Mouse (Mus musculus) CD4-positive, CD25-positive, alpha-beta regulatory T cell, adult 2 months (primary cell): ENCODE measurements around the gene Grid1.

Experiments
- DNase-seq: peaks from one replicate; pipeline ENCODE4 v3.0.0-alpha.2; 2012; ENCODE audit warnings: low read depth, low spot score

The Grid1 gene

GRCm38 (mm10) chr14:34908804-34909203 lies 88.9 kb downstream of the Grid1 start:
- no peak for DNase-seq

- DNase-seq, result no peak
These were observed 96.4 kb downstream of the Grid1 start for GRCm38 (mm10) chr14:34916315-34916714.

- no peak for DNase-seq
These were observed 97.2 kb downstream of the Grid1 start for GRCm38 (mm10) chr14:34917111-34917510.

DNA sequence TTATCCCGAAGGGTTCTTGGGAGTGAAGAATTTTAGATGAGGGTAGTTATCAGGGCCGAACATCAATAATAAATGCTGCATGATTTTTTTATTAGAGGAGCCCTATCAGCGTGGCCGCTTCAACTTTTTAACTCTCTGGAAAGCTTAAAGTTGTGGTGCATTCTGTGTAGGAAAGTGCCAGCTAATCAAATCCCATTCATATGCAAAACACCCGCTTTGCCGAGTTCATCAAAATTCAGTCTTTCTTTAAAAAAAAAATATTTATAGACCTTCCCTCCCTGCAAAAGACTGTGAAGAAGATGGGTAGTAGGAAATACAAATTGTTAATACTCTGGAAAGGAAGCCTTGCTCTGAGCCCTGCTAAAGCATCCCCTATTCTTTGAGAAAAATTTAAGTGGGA lies 99.3 kb downstream of the Grid1 start:
- no peak for DNase-seq

GRCm38 (mm10) chr14:34921265-34921664 lies 101.4 kb downstream of the Grid1 start:
- DNase-seq, result no peak

- DNase-seq, result no peak
These were observed 105.1 kb downstream of the Grid1 start for GRCm38 (mm10) chr14:34925021-34925420.

DNA sequence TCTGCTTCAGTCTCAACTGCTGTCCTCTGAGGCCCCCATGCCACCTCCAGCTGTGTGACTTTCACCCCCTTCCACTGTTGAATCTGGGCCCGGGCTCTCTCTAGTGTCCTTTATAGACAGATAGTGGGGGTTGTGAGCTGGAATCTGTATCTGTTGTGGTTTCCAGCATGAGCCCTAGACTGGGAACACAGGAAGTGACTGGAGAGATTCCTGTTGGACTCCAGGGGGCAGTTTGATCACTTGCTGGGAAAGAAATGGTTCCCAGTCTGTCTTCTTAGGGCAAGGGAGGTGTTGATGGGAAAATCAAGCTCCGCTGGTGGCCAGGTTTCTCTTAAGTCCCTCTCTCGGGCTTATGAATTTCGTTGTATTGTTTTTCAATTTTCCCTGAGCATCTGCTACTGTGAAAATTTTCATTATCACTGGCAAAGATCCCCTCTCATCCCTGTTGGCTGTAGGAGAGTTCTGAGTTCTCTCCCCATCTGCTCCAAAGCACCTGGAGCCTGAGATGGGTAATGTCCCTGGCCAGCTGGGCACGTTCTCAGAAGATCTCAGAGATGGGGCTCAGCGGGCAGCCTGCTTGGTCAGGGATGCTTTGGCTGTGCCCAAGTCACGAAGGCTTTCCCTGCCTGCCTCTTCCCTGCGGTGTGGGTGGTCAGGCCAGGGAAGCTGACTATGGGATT lies 110.3 kb downstream of the Grid1 start:
- DNase-seq, result no peak

GRCm38 (mm10) chr14:34933197-34933596 lies 113.3 kb downstream of the Grid1 start:
- DNase-seq, result no peak

- DNase-seq, result no peak
These were observed 116.4 kb downstream of the Grid1 start for GRCm38 (mm10) chr14:34936192-34936770.

DNA sequence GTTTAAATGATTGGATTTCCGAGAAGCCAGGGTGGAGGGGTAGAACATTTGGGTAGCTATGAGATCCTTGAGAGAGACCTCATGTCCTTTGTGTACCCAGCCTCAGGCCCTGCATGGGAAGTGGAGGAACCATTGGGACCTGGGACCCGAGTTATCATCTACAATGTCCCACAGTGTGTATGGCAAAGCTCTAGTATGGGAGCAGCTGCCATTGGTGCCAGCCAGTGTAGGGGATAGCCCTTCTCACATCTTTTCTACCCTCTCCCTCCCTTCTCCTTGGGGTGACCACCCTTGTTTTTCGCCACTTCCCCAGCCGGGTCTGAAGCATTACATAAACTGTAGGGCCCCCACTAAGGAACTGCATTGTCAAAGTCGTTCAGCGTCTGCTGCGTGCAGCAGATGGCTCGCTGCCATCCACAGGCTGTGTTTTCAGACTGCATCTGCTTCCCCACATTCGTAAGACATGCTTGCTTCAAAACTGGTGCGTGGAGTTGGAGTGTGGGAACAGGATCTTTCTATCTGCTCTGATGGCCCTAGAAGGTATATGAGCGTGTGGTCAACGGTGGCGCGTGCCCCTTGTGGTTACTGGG lies 124.6 kb downstream of the Grid1 start:
- DNase-seq, result no peak

DNA sequence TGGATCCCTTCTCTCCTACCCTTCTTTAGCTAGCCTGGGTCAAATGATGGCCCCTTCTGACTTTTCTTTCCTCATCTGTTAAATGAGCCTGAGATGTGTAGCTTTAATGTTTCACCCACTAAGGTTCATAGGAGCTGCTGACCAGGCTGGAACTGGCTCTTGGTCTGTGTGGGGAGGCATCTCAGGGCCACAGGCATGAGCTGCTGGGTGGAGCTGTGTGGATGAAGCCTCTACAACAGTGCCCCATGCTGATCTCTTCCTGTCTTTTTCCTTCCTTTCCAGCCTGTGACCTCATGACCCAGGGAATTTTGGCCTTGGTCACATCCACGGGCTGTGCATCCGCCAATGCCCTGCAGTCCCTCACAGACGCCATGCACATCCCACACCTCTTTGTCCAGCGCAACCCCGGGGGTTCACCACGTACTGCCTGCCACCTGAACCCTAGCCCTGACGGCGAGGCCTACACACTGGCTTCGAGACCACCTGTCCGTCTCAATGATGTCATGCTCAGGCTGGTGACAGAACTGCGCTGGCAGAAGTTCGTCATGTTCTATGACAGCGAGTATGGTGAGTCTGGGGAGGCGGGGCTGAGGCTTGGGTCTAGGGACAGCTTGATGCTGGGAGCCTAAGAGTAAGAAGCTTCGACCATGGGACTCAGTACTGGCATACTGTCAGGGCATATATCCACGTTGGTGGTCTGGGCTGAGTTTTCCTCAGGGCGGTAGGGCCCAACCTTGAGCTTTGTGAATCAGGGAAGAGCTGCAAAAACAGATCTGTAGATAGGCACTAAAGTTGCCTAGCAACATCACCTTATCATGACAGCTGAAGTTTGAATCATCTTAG lies 125.8 kb downstream of the Grid1 start:
- no peak for DNase-seq

DNA sequence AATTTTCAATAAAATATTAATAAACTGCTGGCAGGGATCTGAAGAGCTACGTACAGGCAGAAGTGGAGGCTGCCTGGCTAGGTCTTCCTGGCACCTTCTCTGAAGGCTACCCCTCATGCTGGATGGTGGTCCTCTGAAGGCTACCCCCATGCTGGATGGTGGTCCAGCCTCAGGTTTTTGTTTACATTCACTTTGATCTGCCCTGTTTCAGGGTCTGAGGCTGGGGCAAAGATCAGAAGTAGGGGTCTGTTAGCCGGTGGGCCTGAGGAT lies 126.3 kb downstream of the Grid1 start:
- DNase-seq, result no peak

DNA sequence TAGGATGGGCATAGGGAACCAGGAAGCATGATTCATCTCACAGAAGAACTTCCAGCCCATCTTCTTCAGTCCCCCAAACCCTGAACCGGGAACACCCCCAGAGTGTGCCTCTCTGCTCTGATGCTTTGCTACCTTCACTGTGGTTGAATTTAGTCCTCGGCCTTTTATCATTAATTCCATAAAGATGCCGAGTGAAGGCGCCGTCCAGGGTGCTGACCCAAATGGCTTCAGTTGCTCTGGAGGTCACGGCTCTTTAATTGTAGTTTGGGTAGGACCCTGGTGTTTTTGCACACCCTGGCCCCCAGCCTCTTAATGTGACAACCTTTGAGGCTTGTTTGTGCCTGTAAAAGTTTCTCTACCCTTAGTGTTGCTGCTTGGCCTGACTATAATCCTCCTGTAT lies 128.3 kb downstream of the Grid1 start:
- DNase-seq, result no peak

DNA sequence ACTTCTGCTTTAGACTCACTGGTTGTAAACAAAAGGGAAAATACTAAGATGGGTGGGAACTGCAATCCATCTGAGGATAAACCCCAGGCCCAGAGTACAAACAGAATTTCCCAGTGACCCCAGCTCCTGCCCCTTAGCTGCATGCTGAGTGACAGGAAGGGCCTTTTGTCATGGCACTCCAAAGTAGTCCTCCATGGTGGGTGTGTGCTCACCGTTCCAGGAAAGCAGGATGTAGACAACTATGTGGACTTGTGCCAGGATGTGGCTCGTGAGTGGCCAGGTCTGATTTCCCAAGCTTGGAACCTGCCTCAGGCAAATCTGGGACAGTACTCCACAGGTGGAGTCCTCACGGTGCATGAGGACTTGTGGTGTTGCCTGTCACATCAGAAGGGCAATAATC lies 132.4 kb downstream of the Grid1 start:
- DNase-seq, result no peak

DNA sequence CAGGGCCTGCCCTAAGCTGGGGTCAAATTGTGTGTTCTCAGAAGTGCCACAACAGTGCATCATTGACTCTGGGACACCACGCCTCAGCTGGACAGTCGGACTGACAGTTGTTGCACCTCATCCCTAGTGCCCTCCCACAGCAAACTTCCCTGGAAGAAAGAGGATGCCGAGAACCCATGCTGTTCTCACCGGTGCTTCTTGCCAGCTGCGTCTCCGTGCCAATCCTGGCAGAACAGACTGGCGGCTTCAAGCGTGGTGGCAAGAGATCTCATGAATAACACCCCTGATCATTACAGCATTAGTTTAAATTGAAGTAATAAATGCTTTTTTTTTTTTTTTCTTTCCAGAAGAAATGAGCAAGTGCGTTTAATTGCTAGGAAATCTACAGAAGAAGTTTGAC lies 133.7 kb downstream of the Grid1 start:
- no peak for DNase-seq

GRCm38 (mm10) chr14:34955689-34956088 lies 135.8 kb downstream of the Grid1 start:
- DNase-seq, result no peak

- DNase-seq, result no peak
These were observed 140.3 kb downstream of the Grid1 start for GRCm38 (mm10) chr14:34960227-34960626.

- DNase-seq, result no peak
These were observed 143.8 kb downstream of the Grid1 start for GRCm38 (mm10) chr14:34963616-34964168.

DNA sequence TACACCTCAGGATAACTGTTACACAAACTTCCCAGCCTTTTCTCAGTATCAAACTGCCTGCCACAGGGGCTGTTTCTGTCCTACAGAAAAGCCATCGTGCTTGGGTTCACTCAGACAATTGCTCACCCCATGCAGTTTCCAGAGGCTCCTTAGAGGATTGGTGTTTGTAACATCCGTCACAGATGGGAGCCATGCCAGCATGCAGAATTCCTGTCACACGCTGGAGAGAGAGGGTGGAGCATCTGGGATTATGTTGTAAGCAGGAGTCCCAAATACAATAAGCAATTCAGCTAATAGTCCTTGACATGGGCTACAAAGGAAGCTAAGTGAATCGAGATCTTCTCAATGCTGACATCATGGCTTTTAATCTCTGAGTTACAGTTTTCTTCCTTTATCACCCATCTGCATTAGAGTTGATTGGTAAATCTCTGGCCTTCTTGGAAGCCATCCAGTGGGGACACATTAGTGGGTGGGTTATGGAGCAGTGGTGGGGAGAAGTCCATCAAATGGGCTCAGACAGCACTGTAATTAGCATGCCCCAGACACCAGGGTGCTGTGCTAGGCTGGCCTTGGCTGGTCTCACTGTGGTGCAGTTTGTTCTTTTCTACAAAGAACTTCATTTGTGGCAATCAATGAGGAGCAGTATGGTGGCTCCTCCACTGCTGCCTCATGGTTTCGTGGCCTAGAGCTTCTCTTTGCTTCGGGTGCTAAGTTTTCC lies 149.4 kb downstream of the Grid1 start:
- DNase-seq, result no peak

- no peak for DNase-seq
These were observed 153.0 kb downstream of the Grid1 start for GRCm38 (mm10) chr14:34972930-34973329.

- no peak for DNase-seq
These were observed 160.8 kb downstream of the Grid1 start for GRCm38 (mm10) chr14:34980756-34981155.

DNA sequence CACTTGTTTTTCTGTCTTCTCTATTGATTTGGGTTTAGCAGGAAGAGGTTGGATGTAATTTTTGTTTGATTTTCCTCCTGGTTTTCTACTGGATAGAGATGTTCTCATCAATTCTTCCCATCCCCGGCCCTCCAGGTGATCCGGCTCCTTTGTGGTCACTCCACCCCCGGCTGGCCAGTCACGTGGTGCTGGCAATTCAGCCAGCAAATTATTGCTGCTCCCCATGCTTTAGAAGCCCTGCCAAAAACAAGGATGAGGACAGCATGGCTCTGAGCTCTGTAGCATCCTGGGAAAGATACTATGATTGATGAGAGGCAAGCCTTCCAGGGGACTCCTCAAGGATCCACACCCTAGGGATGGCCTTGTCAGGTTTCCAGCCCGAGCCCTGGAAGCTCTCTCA lies 169.2 kb downstream of the Grid1 start:
- DNase-seq, result no peak
